Mouse (Mus musculus): ENCODE measurements around the gene Fyb.

Fyb gene

DNA sequence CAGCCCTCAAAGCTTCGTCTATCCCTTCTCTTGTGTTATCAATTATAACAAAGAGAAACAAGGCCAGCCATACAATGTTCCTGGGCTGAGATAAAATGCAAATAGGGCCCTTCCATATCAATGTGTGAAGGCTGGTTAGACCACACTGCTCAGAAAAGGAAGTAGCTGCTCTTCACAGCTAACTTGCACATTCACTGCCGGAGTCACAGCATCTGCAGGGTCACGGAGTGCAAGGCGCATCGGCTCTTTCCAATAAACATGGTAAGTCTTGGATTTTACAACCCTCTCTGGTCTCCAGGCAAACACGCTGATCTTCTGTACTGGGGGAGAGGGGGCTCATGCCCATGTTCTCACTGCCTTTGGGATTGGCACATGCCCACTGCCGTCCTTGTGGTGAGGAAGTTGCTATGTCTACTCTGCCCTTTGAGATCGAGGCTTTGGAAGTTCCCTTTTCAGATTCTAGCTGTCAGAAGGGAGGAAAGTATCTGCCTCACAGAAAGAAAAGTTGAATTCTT, at the start of gene Fyb:
Gene Fyb (plus strand): TSS at position 201 of the 515 bp plus-strand sequence.
- DNase-seq, result peak; percentile 32

DNA sequence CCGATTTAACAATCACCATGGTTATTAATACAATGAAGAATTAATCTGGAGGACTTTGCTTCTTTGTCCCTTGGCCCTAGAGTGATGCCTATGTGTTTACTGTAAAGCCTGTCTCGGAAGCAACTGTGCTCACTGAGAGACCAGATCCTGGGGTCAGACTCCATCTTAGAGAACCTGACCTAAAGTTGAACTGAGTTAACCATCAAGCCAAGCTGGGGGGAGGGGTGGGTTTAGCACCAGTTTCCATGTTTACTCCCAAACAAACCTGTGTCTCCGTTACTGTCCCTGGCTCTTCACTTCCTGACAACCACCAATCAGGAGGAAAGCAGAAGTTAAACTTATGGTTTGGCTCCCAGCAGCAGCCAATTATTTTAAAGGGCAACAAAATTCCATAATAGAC, 39.1 kb upstream of the Fyb start:
- no peak for DNase-seq

DNA sequence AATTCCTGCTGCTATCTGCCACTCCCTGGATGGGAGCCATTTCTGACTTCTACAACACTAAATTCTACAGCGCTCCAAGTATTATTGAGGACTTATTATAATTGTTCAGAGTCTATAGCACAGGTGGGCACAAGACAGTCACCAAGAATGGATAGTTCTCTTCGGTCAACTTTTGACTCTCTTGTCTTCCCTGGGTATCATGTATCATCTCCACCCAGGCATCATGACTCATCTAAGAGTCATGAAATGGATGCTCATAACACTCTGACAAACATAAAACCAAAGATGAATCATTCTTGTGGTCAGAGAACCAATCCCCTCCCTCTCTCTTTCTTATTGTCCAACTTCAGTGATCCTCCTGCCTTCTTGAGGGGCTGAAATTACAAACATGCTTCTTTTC, 30.3 kb upstream of the Fyb start:
- no peak for DNase-seq

DNA sequence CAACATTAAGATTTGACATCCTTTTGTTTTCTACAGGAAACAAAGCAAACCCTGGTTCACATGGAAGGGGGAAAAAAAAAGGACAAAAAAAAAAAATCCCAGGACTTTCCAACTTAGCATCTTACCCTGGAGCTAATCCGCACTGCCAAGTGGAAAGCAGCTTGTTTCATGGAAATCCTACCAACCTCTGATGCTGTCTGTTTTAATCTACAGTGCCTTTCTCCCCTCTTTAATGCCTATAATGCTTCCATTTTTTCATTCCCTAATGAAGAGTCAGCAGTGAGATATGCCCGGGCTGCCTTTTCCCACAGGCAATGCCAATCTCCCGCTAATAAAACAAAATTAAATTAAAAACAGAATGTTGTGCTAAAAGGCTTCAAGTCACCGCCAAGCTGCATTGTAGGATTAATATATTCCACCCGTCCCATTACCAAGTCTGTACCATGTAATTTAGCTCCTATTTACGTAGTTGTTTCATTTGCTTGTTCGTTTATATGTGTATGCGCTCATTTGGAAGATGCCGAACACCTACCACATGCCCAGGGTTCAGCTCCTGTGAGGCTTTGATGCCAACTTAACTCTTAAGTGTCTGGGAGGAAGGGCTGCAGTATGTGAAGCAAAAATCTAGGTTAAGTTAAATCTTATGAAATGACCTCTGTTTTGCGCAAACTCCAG, 24.1 kb upstream of the Fyb start:
- DNase-seq, result no peak

DNA sequence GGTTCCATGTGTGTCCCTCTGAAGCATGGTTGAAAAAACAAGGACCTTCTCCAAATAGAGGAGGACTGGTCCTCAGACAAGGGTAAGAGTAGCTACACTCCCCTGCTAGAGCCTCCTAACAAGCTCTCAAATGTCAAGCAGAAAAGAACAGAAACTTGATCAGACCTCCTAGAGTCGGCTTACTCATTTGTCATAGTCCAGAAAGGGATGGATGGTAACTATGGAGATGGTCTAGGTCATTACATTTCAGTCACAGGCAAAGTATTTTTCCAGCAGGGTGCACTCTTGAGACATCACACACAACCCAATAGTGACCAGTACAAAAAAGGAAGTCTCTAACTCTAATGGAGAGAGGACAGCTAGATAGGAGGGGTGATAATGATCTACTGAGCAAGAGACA, 21.9 kb upstream of the Fyb start:
- no peak for DNase-seq

DNA sequence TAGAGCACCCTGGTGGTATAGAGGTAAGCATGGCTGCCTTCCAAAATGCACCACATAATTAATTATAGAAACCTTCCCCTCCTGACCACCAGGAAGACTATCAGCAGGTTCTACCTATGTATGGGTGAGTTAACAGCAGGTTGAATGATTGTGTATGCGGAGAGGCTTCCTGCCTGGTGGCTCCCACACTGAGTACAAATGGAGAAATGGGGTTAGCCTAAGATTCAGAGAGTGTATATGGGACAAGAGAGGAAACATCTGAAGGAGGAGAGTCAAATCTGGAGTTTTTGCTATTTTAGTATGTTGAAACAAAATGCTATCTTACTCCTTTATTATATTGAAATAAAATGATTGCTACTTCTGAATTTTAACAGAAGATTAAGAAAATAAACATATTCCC, 5.1 kb upstream of the Fyb start:
- DNase-seq, result no peak

DNA sequence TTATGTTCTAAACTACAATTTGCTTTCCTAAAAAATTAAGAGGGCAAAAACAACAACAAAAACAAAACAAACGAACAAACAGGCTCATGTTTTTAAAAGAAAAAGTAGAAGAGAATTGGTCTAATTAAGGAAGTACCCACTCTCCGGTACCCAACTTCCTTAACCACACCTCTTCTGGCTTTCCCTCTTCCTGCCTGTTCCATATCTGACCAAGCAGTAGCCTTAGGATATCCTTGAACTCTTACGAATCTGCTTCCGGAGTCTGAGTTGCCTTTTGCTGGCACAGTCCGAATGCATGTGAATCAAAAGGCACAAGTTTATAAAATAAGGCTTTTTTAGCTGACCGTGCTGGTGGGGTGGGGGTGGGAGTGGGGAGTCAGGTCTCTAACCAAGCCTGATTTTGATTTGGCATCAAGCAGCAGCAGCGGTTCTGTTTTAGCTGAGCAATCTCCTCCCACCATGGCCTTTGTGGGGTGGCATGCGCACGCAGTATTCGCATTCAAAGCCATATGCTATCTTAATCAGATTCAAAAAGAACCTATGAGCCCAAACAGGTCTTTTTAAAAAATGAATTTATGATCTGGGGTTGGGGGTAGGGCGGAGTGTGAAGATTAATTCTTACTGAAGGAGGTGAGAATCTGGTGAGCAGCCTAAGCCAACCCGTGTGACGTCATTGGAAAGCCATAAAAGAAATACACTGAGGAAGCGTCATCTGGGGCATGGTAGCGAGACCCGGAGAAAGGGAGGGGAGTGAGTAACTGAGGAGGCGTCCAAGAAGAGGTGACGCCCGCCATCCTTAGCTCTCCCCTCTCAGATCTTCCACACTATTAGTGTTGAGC, 3.0 kb upstream of the Fyb start:
- DNase-seq, result no peak

DNA sequence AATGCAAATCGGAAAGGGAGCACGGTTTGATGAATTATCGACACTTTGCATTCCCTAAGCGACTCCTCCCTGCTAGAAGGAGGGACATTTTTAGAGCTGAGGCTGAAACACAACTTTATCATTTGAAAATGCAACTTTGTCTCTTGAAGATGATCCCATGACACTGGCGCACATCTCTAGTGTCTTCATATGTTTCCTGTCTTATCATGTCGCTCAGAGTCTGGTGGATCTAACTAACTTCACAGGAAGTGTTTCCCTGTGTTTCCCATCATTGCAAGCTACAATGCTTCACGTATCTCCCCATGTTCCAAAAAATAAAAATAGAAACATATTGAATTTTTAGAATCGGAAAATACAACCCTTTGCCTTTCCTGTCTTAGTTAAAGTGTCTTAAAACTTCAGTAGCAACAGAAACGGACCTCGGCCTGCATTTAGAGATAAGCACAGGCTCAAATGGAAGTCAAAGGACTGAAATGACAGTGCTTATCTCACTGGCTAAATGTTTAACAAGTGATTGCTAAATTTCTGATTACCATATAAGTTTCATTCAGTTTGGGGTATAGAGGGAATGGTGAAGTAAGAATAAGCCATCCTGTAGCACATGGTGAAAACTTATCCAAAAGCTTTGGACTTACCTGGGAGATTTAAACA, 2.0 kb upstream of the Fyb start:
- DNase-seq, result no peak

DNA sequence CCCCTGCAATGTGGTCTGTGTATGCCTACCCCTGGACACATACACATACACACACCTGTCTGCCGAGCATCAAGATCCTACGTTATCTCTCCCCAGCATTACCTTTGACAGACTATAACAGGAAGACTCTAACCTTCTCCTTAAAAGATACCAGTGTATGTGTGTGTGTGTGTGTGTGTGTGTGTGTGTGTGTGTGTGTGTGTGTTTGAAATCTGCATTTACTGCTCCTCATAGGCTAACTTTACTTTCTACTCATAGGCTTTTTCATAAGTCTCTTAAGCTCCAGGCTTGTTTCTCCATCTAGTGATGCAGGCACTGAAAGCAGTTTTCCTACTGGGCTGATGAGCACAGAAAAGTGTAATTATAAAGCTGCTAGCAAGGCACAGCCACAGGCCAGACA, 2.1 kb downstream of the Fyb start:
- no peak for DNase-seq

DNA sequence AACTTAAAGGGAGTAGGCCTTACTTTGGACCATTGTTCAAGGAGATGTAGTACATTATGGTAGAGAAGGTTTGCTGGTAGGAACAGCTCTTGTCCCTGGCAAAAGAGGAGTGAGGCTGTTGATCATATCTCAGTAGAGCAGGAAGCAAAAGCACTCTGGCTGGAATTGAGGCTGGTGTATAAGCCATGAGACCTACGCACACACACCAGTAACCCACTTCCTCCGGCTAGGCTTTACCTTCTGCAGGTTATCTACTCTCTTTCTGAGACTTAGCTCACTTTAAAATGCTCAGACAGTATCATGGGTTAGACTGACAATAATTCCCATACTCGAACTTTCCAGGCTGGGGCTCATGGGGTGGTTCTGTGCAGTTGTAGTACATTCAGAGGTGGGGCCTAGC, 2.7 kb downstream of the Fyb start:
- DNase-seq, result peak; percentile 28

DNA sequence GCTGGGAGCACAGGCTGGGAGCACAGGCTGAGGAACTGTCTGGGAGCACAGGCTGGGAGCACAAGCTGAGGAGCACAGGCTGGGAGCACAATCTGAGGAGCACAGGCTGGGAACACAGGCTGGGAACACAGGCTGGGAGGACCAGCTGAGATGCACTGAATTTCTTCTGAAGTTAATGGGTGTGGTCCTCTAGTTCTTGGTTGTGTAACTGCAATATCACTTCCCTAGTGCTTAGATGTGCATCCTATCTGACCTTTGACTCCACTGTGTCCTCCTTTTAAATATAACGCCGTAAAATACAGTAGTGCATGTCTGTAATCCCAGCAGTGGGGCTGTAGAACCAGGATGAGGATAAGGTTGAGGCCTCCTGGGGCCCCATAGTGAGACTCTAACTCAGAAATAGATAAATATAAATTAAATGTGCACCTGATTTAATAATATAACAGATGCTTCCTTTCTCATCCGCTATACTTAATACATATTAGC, 11.2 kb downstream of the Fyb start:
- DNase-seq, result no peak

DNA sequence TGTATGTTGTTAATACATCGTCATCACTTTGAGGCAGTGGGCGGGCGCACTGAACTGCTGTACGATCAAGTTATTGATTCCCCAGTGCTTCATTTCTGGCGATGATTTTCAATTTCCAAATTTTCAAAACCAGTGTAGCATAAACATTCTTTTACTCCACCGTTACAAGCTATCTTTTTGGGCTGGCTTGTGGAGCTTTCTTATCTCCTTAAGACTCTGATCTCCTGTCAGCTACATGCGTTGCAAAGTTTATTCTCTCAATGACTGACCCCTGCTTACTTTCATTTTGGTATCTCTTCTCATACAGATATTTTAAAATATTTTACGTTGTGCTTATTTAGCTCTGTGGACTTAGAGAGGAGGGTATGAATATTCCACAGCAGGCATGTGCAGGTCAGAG, 11.9 kb downstream of the Fyb start:
- DNase-seq, result no peak

DNA sequence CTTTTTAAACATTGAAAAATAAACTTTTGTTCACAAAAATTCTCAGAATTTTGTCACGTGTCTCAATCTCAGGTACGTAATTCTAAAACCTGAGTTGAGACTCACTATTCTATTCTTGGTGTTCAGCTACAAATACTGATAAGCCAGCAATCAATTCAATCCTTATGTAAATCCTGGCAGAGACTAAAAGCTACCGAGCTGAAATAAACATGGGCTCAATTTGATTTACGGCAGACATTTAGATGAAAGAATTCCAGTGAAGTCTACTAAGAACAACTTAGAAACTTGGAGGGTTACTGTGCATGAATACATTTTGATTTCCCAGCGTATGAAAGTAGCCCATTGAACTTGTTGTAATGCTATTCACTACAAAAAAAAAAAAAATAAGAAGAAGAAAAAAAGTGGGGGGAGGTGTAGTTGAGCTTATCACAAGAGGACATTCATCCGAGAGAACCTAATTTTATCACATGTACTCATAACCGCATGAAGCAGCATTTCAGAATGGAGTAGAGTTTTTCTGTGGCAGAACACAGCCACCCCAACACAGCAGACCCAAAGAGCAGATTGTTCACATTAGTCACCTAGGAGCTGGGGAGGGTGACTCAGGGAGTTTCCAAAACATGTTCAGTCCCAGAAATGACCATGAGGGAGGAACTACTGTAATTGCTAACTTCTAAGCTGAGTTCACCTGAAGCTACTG, 17.1 kb downstream of the Fyb start:
- no peak for DNase-seq

DNA sequence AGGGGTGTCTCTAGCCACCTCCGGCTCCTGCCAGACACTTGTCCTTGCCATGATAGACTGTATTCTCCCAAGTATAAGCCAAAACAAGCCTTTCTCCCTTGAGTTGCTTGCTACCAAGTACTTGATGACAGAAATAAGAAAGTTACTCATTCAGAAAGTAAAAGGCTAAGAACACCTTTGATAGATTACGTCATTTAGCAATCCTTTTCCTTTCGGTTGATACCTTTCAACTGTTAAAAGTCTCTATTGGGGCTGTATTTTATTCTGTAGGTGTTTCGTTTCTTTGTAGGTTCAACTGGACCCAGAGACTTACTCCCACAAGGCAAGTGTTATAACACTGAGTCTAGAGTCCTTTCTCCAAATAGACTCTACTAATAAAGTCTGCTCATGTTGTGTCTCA, 26.3 kb downstream of the Fyb start:
- no peak for DNase-seq

DNA sequence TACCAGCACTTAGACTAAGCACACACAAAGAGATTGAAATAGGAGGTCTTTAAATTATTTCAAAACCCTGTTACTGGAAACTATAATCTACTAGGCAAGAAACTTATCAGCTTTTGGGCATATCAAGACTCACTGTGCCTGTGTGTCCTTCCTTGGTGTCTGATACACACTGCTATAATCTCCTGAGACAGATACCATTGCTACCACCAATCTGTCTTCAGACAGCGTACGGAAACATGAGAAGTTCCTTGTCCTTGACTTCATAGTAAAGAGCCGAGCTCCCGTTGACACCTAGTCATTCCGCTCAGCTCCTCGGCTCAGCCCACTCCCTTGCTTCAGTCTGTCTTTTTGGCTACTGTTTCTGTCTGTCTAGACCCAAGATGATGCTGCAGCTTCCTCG, 29.2 kb downstream of the Fyb start:
- DNase-seq, result no peak

DNA sequence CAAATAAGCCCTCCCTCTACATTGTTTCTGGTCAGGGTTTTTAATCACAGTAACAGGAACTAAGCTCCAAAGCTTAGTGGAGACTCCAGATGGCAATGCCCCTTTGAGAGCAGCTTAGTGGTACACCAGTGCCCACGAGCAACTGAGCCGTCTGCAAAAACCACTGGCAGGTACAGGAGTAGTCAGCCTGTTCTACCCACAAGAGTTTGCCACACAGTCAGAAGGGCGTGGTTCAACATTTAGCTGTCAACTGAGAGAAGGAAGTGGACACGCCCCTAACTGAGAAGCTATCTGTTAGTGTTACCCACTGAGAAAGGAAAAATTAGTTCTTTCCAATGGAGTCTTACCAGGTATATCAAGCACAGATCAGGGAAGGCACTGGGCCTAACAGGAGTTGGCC, 32.1 kb downstream of the Fyb start:
- DNase-seq, result peak; percentile 57

DNA sequence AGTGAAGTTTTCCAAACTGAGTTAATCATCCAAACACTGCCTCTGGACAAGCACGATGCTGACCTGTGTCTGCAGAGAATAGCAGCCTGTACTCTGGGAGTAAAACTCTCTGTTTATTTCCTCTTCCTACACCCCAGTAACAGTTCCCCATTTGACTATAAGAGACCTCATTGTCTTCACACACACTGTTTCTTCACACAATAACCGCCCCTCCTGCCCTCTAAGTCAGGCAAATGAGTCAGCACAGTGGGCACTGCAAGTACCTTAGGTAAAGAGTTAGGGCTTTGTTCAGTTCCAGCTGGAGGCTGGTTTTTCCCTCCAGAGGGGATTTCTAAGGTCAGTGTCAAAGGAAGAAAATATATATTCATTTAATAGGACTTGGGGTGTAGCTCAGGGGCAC, 32.9 kb downstream of the Fyb start:
- DNase-seq, result no peak

DNA sequence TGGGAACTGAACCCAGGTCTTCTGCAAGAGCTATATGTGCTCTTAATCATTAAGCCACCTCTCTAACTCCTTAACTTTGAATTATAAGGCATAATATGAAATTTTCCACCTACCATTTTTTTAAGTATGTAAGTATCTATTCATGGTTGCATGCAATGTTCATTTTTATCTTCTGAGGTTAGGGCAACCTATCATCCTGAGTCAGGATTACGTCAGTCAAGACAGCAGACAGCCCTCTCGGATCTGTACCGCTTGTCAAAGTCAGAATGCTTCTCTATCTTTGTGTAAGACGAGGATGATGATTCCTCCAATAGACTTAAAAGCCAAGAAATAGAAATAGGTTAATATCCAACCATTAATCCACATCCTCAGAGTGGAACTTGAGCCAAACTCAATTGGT, 33.6 kb downstream of the Fyb start:
- no peak for DNase-seq

DNA sequence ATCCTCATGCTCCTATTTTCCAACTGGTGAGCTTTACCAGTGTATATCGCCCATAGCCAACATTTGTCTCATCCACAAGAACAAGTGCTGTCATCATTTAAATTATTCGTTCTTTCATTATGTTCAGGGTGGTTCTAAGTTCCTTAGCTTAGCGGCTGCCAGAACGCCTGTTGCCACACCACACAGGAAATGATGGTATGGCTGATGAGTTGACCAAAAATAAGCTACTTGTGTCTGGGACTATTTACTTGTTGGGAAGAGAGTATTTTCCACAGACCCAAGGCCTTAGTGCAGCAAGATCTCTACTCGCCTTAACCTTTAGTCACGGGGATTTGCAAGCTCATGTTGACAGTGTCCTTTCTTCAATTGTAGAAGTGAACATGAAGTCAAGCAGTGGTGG, 34.3 kb downstream of the Fyb start:
- no peak for DNase-seq

DNA sequence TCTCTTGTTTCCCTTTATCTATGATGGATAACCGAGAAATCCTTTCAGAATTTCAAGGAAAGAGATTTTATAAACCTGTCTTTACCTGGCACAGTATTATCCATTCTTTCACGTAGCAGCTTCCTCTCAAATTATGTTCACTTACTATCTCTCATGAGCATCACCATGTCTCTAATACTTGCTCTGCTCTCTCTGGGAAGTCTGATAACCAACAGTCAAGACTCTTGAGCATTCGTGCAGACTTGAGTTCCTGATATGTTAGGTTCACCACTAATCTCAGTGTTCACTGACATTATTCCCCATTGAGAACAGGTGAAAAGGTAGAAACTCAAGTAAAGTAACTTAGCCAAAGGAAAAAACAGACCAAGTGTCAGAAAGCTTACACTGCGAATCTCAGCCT, 34.9 kb downstream of the Fyb start:
- no peak for DNase-seq

DNA sequence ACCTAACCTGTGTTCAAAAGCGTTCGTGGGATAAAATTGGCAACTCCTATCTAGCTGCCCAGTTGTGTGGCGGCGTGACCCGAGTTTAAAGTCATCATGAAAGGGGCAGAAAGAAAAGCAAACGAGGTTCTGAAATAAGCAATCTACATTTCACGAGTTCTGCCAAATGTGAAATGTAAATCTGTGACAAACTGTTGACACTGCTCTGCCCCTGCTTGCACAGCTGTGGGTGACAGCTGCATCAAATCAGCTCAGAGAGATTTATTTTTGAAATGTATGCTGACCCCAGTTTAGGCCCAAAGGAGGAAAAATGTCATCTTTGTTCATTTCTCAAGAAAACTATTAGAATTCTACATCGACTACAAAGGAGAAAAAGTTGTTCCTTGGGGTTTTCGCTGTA, 36.5 kb downstream of the Fyb start:
- DNase-seq, result no peak

DNA sequence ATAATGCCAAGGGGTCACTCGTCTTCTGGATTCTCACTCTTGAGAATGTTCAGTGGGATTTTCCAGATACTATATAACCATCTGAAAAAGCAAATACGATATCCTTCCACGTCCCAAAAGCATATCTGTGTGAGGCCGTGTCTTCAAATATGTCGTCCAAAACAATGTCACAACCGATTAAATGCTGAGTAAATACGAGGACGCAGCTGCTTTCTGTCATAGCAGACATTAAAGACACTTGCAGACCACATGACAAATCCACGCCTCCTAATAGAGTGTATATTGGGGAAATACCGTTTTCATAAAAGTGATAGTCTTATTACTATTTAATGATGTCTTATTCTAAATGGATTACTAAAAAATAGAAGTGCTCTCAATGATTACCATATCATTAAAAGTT, 38.0 kb downstream of the Fyb start:
- no peak for DNase-seq

DNA sequence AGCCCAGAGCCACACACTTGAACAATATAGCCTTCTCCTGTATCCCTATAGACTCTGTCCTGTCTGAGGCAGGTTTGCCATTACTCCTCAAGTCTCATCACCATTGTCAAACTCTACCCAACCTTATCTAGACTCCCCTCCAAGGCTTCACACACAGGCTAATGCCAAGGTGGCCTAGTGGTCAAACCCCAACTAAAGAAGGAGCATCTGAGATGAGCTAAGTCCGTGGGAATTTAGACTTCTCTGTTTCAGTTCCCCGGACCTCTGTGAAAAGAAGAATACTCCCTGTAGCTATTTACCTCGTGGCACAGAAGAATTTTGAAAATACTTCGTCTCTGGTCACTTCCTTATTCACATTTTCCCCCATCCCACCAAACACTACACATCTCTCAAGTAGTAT, 39.5 kb downstream of the Fyb start:
- DNase-seq, result no peak

Data from thymus, postnatal 14 days (tissue).